Mouse (Mus musculus) liver, embryonic 14.5 days (tissue): ENCODE measurements at regions not wholly inside any gene's neighbourhood (a gene's known extent, or its start where the extent isn't known, plus 50 kb on each side); places are given as distances from the start of the nearest gene placed in this dataset.

ENCODE experiments used
- CTCF ChIP-seq: IDR thresholded peaks from 2 replicates; pipeline ENCODE4 v1.5.1; 2016; ENCODE audit warnings: antibody characterized with exemption, low read depth, control low read depth
- EP300 ChIP-seq: IDR thresholded peaks from 2 replicates; pipeline ENCODE4 v1.6.1; 2016; ENCODE audit warnings: antibody characterized with exemption, low read depth

DNA sequence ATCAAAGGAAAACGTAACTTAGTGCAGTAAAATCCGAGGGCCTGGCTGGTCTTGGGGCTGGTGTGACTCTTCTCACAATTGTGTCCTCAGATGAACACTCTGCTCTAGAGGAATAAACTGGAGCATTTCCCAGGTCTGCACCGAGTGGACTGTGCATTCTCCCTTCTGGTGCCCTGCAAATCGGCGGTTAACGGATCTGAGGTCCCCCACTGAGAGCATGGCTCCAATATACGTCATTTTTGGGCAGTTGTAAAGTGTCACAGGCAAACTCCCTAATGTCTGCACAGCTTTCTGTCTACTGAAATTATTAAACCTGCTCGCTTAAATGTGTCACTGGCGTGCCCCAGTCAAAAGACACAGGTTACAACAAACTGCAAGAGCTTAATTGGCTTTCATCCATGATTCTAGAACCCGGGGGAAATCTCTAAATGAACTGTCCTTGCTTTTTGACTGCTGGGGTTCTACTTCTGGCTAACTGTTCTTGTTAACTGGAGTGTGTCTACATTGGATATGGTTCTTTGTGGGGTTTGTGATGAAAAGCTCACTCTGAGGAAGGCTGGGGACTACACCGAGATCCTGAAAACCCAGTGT, 93.7 kb upstream of the Gm47985 start:
- TF ChIP-seq CTCF: no peak
- TF ChIP-seq EP300: no peak
